Mouse (Mus musculus) induced T-regulatory cell, adult 2 months (primary cell): ENCODE data around the gene Olfr429.
"Not testable (repeated sequence)": the region's sequence is repeated elsewhere in the genome, so short reads cannot be mapped to it uniquely, and the experiment has no call there.

Experiments
- DNase-seq: peaks from one replicate; pipeline ENCODE4 v3.0.0-alpha.2; 2012; ENCODE audit warnings: low read depth

Gene Olfr429

DNA sequence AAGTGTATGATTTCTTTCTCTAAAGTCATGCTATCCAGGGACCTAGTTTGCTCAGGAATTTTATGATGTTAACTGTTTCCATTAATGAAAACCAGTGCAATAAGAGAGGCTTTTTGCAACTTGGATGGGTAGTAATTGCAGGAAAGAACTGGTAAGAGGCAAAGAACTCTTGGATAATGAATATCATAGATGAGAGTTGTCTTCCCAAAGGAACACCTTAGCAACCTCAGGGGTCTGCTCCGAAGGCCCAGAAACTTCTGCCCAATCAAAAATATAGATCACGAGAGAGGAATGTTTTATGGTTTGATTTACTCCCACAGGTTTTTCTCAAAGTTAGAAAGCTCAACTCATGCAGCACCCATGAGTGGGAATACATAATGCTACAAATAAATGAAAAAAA is at the start of gene Olfr429:
Gene Olfr429 (plus strand): TSS at position 301 of the 400 bp plus-strand sequence.
- no peak for DNase-seq

DNA sequence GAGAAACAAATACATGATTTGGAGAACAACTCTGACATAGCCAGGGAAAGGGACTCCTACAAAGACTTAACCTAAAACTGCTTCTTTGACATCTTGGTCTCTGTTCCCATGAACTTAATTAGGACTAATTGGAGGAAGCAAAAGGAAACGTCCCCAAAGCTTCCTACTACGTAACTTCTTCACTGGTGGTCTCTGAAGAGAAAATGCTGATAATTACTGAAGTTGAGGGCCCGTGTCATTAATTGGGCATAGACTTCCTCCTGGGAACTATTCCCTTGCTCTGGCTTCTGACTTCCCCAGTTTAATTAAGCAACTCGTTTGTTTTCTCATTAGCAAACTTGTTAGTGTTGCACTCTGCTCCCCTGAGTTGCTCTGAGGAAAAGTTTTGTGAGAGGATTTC is 48.3 kb upstream of the Olfr429 start:
- no peak for DNase-seq

DNA sequence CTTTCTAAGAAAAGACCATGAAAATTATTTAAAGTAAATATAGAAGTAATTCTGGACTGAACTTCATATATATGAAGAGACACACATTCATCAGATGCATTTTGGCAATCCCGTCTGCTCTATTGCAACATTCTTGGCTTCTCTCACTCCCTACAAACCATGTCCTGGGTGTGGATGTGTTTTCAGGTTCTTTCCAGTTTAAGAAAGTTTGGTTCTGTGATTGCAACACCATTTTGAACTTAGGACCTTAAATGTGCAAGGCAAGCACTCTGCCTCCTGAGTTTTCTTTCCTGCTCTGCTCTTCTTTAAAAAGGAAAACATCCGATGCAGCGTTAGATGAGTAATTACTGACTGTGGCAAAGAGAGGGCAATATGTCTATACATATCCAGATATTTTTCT is 45.7 kb upstream of the Olfr429 start:
- no peak for DNase-seq

DNA sequence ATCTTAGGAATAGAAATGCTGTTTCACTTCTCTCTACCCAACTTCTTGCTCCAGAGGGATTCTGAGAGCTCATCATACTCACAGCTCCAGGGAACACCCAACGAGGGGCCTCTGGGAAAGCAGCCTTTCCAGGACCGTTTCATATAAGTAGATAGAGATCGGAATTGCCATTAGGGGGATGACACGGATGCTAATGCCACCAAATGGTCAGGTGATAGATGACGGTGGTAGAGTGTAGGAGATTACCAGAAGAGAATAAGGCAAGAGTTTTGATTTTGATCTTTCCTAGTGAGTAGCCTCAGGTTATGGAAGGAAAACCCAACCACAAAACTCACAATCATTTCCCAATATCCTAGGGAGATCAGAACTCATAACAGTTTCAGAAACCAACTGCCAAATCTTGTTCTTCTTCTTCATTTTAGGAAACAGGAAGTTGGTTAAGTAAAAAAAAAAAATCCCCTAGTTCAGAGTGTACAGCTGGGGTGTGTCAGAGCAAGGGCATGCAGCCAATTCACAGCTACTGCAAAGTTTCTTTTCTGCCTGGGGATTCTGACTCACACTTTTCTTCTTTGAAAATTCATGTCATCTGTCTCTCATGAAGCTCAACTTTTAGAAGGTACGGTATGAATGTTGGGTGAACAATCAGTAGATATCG is 43.5 kb upstream of the Olfr429 start, which contains the start of gene Olfr433:
Gene Olfr433 (plus strand): TSS at position 183 of the 655 bp plus-strand sequence.
- DNase-seq, result peak; percentile 56

DNA sequence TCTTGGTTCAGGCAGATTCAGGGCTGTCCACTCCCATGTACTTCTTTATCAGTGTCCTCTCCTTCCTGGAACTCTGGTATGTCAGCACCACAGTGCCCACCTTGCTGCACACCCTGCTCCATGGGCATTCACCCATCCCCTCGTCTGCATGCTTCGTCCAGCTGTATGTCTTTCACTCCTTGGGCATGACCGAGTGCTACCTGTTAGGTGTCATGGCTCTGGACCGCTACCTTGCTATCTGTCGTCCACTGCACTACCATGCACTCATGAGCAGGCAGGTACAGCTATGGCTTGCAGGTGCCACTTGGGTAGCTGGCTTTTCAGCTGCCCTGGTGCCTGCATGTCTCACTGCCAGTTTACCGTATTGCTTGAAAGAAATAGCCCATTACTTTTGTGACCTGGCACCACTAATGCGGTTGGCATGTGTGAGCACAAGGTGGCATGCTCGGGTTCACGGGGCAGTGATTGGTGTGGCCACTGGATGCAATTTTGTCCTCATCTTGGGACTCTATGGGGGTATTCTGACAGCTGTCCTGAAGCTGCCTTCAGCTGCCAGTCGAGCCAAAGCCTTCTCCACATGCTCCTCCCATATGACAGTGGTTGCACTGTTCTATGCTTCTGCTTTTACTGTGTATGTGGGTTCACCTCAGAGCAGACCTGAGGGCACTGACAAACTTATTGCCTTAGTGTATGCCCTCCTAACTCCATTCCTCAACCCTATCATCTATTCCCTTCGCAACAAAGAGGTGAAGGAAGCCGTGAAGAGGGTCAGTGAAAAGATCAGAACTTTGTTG is 41.8 kb upstream of the Olfr429 start:
- not testable (repeated sequence) for DNase-seq

DNA sequence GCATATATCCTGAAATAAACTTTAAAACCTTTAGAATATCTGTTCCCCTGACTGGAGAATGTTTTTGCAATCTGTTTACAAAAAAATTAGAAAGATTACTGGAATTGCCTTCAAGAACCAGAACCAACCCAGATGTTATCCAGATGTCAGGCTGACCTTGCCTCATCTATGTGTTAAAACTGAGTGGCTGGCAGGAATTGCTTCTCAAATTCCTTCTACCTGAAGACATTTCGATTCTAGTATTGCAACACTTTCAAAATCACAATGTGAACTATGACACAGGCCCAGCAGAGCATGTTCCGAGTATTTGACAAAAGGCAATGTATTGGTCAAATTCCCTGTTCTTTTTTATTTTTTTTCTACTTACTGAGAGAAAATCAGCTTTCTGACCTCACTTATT is 39.7 kb upstream of the Olfr429 start:
- no peak for DNase-seq

DNA sequence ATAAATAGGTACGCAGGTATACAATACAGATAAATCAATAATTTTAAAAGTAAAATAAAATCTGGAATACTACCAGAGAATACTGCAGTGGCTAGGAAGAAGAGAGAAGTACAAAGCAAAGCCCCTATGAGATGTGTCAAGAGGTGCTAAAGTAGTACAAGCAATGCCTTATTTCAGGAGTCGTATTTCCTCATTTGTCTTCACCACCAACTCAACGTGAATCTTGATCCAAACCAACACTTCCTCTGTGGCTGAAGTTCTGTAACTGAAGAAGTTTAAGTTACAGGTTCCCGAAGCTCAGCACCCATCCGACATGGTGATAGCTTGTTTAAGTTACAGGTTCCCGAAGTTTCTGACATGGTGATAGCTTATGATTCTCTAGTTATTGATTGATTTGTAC is 35.9 kb upstream of the Olfr429 start:
- DNase-seq, result not testable (repeated sequence)

DNA sequence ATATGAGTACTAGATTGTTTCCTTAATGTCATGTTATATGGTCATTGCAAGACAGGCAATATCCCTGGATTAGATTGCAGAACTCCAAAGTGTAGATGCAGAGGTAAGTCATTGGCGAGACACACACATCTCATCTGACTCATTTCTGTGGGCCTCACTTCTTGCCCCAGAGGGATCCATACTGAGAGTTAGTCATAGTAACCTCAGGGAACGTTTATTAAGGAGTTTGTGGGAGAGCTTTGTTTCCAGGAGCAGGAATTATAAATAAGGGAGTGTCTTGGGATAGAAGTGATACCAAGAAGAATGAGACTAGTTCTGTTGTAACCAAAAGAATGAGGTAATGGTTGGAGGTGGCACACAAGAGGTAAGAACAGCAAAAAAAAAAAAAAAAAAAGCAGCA is 35.2 kb upstream of the Olfr429 start, which contains the start of gene Olfr432:
Gene Olfr432 (plus strand): TSS at position 313 of the 400 bp plus-strand sequence.
- DNase-seq, result no peak

DNA sequence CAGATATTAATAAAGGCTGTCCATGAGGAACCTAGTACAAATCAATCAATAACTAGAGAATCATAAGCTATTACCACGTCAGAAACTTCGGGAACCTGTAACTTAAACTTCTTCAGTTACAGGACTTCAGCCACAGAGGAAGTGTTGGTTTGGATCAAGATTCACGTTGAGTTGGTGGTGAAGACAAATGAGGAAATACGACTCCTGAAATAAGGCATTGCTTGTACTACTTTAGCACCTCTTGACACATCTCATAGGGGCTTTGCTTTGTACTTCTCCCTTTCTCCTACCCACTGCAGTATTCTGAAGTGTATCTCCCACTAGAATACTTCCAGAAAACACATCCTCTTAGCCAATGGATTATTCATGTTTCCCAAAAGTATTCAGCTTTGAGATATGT is 34.8 kb upstream of the Olfr429 start:
- DNase-seq, result not testable (repeated sequence)

DNA sequence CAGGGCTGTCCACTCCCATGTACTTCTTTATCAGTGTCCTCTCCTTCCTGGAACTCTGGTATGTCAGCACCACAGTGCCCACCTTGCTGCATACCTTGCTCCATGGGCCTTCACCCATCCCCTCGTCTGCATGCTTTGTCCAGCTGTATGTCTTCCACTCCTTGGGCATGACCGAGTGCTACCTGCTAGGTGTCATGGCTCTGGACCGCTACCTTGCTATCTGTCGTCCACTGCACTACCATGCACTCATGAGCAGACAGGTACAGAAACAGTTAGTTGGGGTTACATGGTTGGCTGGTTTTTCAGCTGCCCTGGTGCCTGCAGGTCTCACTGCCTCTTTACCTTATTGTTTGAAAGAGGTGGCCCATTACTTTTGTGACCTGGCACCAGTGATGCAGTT is 33.6 kb upstream of the Olfr429 start:
- DNase-seq, result no peak

DNA sequence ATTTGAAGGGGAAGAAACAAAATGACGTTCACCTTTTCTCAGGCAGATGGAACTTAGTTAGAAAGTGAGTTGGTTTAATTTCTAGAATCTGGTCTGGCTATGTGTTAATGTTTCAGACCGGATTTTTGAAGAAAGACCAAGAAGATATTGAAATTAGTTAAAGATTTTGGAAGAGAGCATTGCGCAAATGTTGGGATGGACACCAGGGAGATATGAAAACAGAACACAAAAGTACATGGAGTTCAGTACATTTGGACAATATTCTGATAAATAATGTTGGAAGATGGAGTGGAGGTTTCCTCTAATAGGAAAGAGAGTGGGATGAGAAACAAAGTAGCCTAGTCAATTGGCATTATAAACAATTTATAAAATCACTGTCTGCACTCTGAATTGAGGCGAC is 32.6 kb upstream of the Olfr429 start:
- no peak for DNase-seq

DNA sequence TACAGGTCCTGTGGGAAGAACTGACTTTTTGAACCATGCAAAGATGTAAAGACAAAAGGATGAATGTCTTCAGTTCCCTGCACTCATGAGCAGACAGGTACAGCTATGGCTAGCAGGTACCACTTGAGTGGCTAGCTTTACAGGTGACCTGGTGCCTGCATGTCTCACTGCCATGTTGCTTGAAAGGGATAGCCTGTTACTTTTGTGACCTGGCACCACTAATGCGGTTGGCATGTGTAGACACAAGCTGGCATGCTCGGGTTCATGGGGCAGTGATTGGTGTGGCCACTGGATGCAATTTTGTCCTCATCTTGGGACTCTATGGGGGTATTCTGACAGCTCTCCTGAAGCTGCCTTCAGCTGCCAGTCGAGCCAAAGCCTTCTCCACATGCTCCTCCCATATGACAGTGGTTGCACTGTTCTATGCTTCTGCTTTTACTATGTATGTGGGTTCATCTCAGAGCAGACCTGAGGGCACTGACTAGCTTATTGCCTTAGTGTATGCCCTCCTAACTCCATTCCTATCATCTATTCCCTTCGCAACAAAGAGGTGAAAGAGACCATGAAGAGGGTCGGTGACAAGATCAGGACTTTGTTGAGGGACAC is 32.1 kb upstream of the Olfr429 start:
- no peak for DNase-seq

DNA sequence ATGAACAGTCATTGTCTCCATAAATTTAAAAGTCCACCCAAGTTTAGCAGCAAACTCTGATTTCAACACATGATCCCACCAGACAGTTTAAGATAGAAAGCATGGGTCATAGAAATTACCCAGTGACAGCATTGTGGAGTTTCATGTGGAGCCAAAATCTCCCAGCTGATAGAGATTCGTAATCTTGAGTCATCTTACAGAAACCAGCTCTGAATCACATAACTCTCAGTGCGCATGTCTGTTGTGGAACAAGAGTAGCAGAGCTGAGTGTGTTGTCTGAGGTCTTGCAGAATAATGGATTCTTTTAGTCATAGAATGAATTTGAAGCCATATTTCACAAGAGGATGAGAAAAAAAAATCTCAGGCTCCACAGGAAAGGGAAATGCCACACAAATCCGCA is 31.1 kb upstream of the Olfr429 start:
- no peak for DNase-seq

DNA sequence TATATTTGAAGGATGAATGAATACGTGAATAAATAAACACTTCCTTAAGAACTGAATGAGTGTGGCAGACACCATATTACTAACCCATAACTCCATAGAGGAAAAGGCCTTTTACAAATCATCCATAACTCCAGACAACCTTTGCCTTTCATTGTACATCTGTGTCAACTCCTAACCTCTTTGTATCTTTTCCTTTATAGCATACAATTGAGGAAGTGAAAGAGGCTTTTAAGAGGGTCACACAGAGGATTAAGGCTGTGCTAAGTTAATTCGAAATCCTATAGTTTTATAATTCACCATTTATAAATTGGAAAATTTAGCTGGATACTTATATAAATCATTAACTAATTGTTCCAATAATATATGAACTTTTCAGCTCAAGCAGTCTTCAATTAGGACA is 28.9 kb upstream of the Olfr429 start:
- no peak for DNase-seq

DNA sequence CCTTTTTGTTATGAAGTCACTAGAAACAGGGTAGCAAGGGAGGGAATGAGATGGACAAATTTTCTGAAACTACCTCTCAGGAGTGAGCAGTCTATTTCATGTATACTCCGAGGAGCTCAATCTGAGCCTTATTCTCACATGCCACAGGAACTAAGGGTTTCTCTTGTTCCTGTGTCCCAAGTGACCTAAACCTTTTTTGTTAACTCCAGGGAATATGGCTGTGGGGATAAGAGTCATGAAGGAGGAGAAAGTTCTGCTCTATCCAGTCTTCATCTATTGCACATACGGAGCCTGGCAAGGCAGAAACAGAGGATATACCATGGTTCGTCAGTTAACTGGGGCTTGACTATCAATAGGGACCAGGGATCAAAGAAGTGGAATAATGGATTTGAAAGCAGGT is 17.8 kb upstream of the Olfr429 start, which contains the start of gene Olfr430:
Gene Olfr430 (plus strand): TSS at position 301 of the 400 bp plus-strand sequence.
- no peak for DNase-seq

DNA sequence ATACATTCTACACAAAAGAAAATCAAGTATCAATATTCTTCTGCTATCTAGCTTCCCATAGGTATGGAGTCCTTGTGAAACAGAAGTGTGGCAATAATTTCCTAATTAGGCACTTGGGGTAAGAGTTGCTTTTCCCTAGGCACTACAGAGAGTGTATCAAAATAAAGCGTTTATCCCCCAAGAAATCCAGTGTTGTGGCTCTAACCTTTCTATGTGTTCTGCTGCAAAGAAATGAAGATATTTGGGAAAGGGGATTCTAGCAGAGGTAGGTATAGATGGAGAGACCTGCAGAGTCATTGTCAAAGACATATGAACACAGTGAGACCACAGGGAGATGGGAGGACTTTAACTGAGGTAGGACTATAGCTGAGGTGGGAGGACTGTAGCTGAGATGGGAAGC is 12.5 kb downstream of the Olfr429 start, which contains the start of gene Olfr427:
Gene Olfr427 (plus strand): TSS at position 301 of the 400 bp plus-strand sequence.
- no peak for DNase-seq

DNA sequence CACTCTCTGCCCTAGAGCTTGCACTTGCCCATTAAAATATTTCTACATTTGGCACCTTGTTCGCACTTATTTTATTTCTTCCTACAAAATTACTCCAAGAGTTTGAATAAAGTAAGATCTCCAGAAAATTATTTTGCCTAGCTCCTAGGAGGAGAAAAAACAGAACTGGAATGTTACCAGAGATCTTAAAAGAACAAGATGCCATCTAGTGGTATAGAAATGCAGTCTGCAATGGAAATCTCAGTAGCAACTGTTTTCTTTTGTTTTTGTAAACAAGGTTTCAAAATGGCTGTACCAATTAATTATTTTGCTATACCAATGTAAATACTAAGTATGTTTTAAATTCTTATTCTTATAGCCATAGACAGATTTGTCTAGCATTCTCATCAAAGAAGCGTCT is 19.6 kb downstream of the Olfr429 start:
- DNase-seq, result peak; percentile 31

DNA sequence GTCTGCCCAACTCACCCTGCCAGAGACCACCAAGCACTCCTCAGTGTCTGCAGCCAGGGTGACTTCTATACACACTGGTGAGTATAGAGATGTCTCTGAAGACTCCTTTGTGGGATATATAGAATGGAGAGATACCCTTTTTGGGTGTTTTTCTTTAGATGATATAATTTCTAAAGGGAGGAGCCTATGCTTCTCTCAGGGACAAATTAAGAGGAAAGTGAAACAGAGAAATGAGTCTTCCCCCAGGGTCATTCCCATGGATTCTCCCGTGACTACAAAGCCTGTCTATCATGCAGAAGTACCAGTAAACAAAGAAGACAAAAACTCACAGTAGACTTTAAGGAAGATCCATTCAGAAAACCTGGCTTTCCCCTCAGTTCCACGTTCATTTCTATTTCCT is 36.9 kb downstream of the Olfr429 start, which contains the start of gene Olfr231:
Gene Olfr231 (minus strand): TSS at position 101 of the 400 bp plus-strand sequence.
- DNase-seq, result no peak

DNA sequence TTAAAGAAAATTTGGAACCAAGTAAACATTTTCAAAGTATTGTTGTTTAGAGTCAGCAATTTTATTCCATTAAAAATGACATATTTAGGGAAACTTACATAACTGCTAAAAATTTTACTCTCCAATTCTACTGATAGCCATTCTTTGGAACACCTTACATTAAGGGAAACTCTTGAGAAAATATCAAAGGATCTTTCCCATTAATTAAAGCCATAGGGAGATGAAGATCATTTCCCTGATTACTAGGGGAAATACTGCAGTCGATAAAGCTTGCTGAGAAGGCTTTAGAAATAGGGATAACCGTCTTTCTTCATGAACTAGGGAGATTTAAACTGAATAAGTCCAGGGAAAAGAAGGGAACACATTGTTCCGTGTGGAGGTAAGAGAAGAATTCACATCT is 47.1 kb downstream of the Olfr429 start, which contains the start of gene Olfr424:
Gene Olfr424 (plus strand): TSS at position 301 of the 400 bp plus-strand sequence.
- no peak for DNase-seq

DNA sequence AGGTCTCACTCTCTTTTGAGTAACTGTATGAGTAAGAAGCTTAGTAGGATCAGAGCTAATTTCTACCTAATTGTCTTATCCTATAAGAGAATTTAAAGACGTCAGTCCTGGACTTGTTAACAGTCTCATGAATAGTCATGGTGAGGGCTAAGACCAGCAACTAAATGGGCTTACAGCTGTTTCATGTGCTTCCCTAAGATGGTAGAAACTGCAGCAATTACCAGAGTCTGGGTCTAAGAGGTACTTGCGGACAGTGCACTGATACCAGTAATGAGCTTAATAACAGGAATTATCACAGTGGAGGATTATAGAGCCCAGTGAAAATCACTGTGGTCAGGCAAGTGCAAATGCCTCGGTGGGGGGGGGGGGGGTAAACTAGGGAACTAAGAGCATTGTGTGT is 47.9 kb downstream of the Olfr429 start:
- DNase-seq, result no peak
